Mouse (Mus musculus) embryonic fibroblast, embryonic 13.5 days (primary cell): ENCODE results near the gene Galnt6.

Source experiments
- CTCF ChIP-seq: IDR thresholded peaks from 2 replicates; pipeline ENCODE4 v1.5.1; 2011; ENCODE audit warnings: mild to moderate bottlenecking, control low read depth, low read length, moderate library complexity, borderline replicate concordance; ENCODE audit not compliant: insufficient read depth
- POLR2A ChIP-seq: IDR thresholded peaks from 2 replicates; pipeline ENCODE4 v1.6.1; 2011; ENCODE audit warnings: low read depth, mild to moderate bottlenecking, control low read depth, low read length, moderate library complexity

GRCm38 (mm10) chr15:100667420-100667819 is 61.8 kb downstream of the Galnt6 start:
- TF ChIP-seq CTCF (no peak), POLR2A (no peak)
